Mouse (Mus musculus) inflammation-experienced regulatory T-cells, adult 16 weeks (primary cell): ENCODE measurements around the gene Zfp819. TPM values are rescaled to one million over a fixed set of nuclear protein-coding genes. Genes with fewer than 3 reads are reported as not detected.

Source experiments
- polyA plus RNA-seq: library from polyadenylated mRNA; unstranded; fragments of 100-300 nt; shearing (Covaris generic); gene quantifications from one replicate; pipeline ENCODE4 v1.2.1, GENCODE M21; 2017

Zfp819 gene
- polyA plus RNA-seq, result not detected

DNA sequence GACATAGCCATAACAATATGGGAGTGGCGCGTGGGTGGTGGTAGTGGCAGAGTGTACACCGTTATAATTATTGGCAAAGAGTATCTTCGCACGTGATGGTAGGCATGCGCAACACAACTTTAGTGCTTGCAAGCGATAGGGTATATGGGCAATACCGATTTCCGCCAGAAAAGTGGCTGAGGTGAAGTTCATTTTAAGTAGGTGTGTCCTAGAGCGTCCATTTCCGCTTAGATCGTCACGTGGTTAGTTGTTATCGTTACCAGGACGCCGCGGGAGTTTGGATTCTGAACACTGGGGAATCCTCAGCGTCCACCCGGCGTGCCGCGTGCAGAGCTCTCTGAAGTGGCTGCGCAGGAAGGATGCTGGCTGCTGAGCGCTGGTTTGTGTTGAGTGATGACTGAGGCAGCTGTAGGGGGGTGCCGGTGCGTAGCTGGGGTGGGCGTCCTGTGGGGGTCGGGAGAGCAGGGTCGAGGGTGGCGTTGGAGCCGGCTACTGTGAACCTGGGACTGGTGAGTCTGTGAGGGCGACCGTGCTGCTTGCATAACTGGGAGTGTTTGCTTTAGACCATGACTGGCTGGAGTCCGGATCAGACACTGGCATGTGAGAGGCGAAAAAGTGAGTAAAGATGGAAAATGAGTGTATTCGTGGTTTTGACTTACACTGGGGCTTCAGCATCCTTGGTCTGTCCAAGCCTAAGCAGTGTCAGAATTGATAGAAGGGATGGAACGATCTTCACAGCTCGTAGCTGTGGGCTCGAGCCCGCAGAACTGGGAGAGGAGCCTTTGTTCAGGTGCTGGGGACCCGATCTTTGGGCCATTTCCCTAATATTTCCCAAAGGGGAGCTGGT, at the start of gene Zfp819:
Zfp819 (plus strand) TSS at position 274 of the 847 bp plus-strand sequence.

GRCm38 (mm10) chr7:43562006-43562633, 44.8 kb upstream of the Zfp819 start, which contains the start of gene Zfp658:
TSS of gene Zfp658 (plus strand) at chr7:43562256.

DNA sequence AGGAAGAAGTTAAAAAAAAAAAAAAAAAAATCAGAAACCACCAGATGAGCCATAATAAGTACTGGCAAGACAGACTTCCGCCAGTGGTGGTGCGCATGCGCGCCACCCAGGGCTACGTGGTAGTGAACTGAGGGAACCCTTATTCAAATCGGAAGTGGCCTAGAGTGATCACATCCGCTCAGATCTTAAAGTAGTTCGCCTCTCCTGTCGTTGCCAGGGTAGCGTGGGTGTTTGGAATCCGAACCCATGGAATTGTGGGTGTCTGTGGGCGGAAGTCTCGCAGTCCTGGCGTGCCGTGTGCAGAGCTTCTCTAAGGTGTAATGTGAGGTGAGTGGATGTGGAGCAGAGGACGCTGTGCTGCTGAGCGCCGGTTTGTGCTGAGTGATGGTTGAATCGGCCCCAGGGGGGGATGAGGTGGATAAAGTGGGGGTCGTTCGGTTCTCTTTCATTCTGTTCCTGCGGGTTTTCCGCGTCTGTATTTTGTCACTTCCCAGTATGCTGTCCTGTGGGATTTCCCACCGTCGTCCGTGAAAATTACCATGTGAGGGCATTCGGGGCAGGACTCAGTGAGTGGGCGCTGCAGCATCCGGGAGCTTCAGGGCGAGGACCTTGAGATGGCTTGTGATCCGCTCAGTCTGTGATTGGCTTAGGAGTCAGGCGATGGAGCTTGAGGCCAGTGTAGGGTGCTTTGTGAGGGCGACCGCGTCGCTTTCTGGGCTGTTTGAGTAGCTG, 27.4 kb upstream of the Zfp819 start, which contains the start of gene Zfp719:
Zfp719 (plus strand) TSS at position 171 of the 732 bp plus-strand sequence.

GRCm38 (mm10) chr7:43634500-43634899, 27.5 kb downstream of the Zfp819 start, which contains the start of gene Ceacam18:
TSS of gene Ceacam18 (plus strand) at chr7:43634707.

DNA sequence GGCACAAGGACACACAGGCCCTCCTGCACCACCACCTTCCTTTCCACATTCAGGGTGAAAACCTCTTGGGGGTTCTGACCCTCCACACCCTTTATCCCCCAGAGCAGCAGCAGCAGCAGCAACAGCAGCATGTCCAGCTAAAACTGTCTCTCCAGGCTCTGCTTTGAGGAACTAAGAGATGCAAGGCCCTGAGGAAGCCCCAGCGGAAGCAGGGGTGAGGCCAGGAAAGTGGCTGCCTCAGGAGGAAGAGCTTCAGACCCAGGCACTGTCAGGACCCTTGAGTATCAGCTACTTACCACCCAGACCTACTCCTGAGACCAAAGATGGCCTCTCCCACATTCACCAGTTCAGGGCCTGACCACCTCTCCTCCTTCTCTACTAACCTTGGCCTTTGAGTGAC, 53.0 kb downstream of the Zfp819 start, which contains the start of gene Siglece:
Siglece (minus strand) TSS at position 160 of the 400 bp plus-strand sequence.

Other genes with a start within 250 kb of the Zfp819 start
- 1.4 TPM for gene Siglecg, start 199.0 kb upstream of the Zfp819 start, polyA plus RNA-seq
- not detected for gene Lim2, start 179.5 kb upstream of the Zfp819 start, polyA plus RNA-seq
- gene Nkg7, start 170.1 kb upstream of the Zfp819 start, polyA plus RNA-seq, result 124 TPM
- gene Cldnd2, start 166.4 kb upstream of the Zfp819 start, polyA plus RNA-seq, result 0.45 TPM
- gene Etfb, start 163.1 kb upstream of the Zfp819 start, polyA plus RNA-seq, result 154 TPM
- not detected for gene Gm45233, start 163.0 kb upstream of the Zfp819 start, polyA plus RNA-seq
- 8.1 TPM for gene Vsig10l, start 144.0 kb upstream of the Zfp819 start, polyA plus RNA-seq
- 0.29 TPM for gene Iglon5, start 117.1 kb upstream of the Zfp819 start, polyA plus RNA-seq
- not detected for gene 4931406B18Rik, start 101.2 kb upstream of the Zfp819 start, polyA plus RNA-seq
- gene Cd33, start 62.7 kb upstream of the Zfp819 start, polyA plus RNA-seq, result 0.27 TPM
- gene Zfp658, start 44.9 kb upstream of the Zfp819 start, polyA plus RNA-seq, result 6.2 TPM
- gene Zfp719, start 27.6 kb upstream of the Zfp819 start, polyA plus RNA-seq, result 15.6 TPM
- not detected for gene Ceacam18, start 27.5 kb downstream of the Zfp819 start, polyA plus RNA-seq
- gene Siglece, start 53.0 kb downstream of the Zfp819 start, polyA plus RNA-seq, result 1.8 TPM
- 5.2 TPM for gene Ctu1, start 64.8 kb downstream of the Zfp819 start, polyA plus RNA-seq
- gene Klk14, start 83.2 kb downstream of the Zfp819 start, polyA plus RNA-seq, result not detected
- not detected for gene Klk13, start 105.4 kb downstream of the Zfp819 start, polyA plus RNA-seq
- gene Klk12, start 161.7 kb downstream of the Zfp819 start, polyA plus RNA-seq, result not detected
- gene Klk11, start 167.4 kb downstream of the Zfp819 start, polyA plus RNA-seq, result not detected
- 0.21 TPM for gene Klk10, start 173.9 kb downstream of the Zfp819 start, polyA plus RNA-seq
- gene Klk9, start 184.7 kb downstream of the Zfp819 start, polyA plus RNA-seq, result 0.99 TPM
- gene Klk8, start 190.4 kb downstream of the Zfp819 start, polyA plus RNA-seq, result 109 TPM
- gene Klk7, start 204.1 kb downstream of the Zfp819 start, polyA plus RNA-seq, result not detected
- gene Klk6, start 217.3 kb downstream of the Zfp819 start, polyA plus RNA-seq, result not detected
- gene Klk5, start 234.8 kb downstream of the Zfp819 start, polyA plus RNA-seq, result not detected